Mouse (Mus musculus): ENCODE results near the gene Ltbp2.
A peak's percentile ranks its signal among the peaks of the same experiment; 100 is the strongest.

DNA sequence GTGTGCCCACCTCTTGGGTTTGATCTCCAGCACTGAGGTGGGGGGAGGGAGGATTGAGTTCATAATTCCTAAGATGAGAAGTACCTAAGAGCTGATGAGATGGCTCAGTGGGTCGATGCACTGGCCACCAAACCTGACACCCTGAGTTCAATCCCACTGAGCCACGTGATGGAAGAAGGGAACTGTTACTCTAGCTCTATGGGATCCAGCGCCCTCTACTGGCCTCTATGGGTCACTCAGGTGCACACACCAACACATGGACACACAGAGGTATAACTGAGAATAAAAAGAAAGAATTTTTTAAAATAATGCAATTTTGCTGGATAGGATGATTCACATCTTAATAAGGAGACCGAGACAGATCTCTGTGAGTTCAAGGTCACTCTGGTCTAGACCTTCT is 57.8 kb downstream of the Ltbp2 start:
- TF ChIP-seq POLR2A (IDR thresholded peaks at IDR 0.05; ENCODE audit: insufficient read depth, low read depth, low read length), result no peak
- peak; percentile 20; the same call in 1 of the 2 replicates for TF ChIP-seq CTCF (IDR thresholded peaks at IDR 0.05)

All from heart, adult 2 months (tissue).